Mouse (Mus musculus): ENCODE results near the gene Tanc2. TPM values are rescaled to one million over a fixed set of nuclear protein-coding genes. Genes with fewer than 3 reads are reported as not detected.

Tanc2 gene
- total and polyA plus RNA-seq, 3 experiments, result 0.04 to 0.18 TPM; not detected in 1

- H3K4me1 ChIP-seq (ENCODE audit: control insufficient read depth in 1 of 2, insufficient read depth in 2 of 2, low read length in 2 of 2), result peaks cover 2 to 12% of the 10 kb centered on the region in 2 experiments; a peak in 3 of 4 replicates
- TF ChIP-seq SIN3A (IDR thresholded peaks at IDR 0.05; ENCODE audit: low read length), result no peak
- TF ChIP-seq MYB (IDR thresholded peaks at IDR 0.05; ENCODE audit: low read depth, low read length), result no peak
- TF ChIP-seq ELF1 (IDR thresholded peaks at IDR 0.05; ENCODE audit: low read depth, low read length), result no peak
- TF ChIP-seq CTCF (IDR thresholded peaks at IDR 0.05 in 2 of 3, conservative IDR thresholded peaks at IDR 0.05 in 1 of 3; ENCODE audit: control insufficient read depth in 1 of 3, insufficient read depth in 1 of 3, low read depth in 2 of 3, low read length in 3 of 3, poor library complexity in 1 of 3, severe bottlenecking in 1 of 3), result no peak
- TF ChIP-seq ZNF384 (IDR thresholded peaks at IDR 0.05; ENCODE audit: low read depth, low read length), result no peak
- no peak for TF ChIP-seq NELFE (IDR thresholded peaks at IDR 0.05; ENCODE audit: low read depth, low read length)
- TF ChIP-seq HCFC1 (IDR thresholded peaks at IDR 0.05; ENCODE audit: low read depth, low read length), result no peak
- TF ChIP-seq E2F4 (IDR thresholded peaks at IDR 0.05; ENCODE audit: borderline replicate concordance, low read depth, low read length), result no peak
- no peak for TF ChIP-seq RAD21 (IDR thresholded peaks at IDR 0.05; ENCODE audit: low read depth, low read length)
- no peak for TF ChIP-seq EP300 (IDR thresholded peaks at IDR 0.05; ENCODE audit: low read depth in 1 of 2, low read length in 2 of 2)
- TF ChIP-seq POLR2A (IDR thresholded peaks at IDR 0.05; ENCODE audit: control insufficient read depth in 1 of 2, insufficient read depth in 1 of 2, low read depth in 1 of 2, low read length in 2 of 2, poor library complexity in 1 of 2), result no peak
- no peak for TF ChIP-seq JUND (IDR thresholded peaks at IDR 0.05; ENCODE audit: low read depth, low read length)
- TF ChIP-seq CHD2 (IDR thresholded peaks at IDR 0.05; ENCODE audit: low read length), result no peak
- no peak for TF ChIP-seq POLR2AphosphoS5 (IDR thresholded peaks at IDR 0.05; ENCODE audit: borderline replicate concordance, low read depth, low read length)
- no peak overlapping the region for H3K4me3 ChIP-seq (ENCODE audit: control insufficient read depth in 1 of 2, insufficient read depth in 1 of 2, low read depth in 2 of 2, low read length in 2 of 2)
- H3K27ac ChIP-seq (ENCODE audit: control insufficient read depth, low read depth, low read length), result no peak overlapping the region
- no peaks in the 10 kb centered on the region for H3K9me3 ChIP-seq (replicated peaks; ENCODE audit: insufficient read depth, low read length)
- H3K9ac ChIP-seq (ENCODE audit: control insufficient read depth, low read depth, low read length, poor library complexity, severe bottlenecking), result no peak overlapping the region
- H3K36me3 ChIP-seq (ENCODE audit: control insufficient read depth in 1 of 2, insufficient read depth in 2 of 2, low read length in 2 of 2), result 0 out of 4 replicates have a peak, but pooled peaks cover 0 to 2% of the 10 kb centered on the region in 2 experiments
- DNase-seq (ENCODE audit: low read depth, low spot score), result no peak
- no peaks in the 10 kb centered on the region for H3K79me2 ChIP-seq (ENCODE audit: control insufficient read depth, insufficient read depth, low read length, poor library complexity)
- H3K27me3 ChIP-seq (ENCODE audit: control insufficient read depth in 1 of 2, insufficient read depth in 2 of 2, low read length in 2 of 2), result peaks cover under 1 to 2% of the 10 kb centered on the region in 2 experiments; a peak in 1 of 4 replicates
Measured at GRCm38 (mm10) chr11:105958566-105958965, 368.8 kb downstream of the Tanc2 start.

GRCm38 (mm10) chr11:105959355-105959754 is 369.6 kb downstream of the Tanc2 start:
- Histone ChIP-seq H3K4me3 (ENCODE audit: control insufficient read depth in 1 of 2, insufficient read depth in 1 of 2, low read depth in 2 of 2, low read length in 2 of 2) (no peak overlapping the region), H3K27ac (ENCODE audit: control insufficient read depth, low read depth, low read length) (no peak overlapping the region), H3K36me3 (ENCODE audit: control insufficient read depth in 1 of 2, insufficient read depth in 2 of 2, low read length in 2 of 2) (0 out of 4 replicates have a peak, but pooled peaks cover 0 to 2% of the 10 kb centered on the region in 2 experiments), H3K79me2 (ENCODE audit: control insufficient read depth, insufficient read depth, low read length, poor library complexity) (no peaks in the 10 kb centered on the region), H3K27me3 (ENCODE audit: control insufficient read depth in 1 of 2, insufficient read depth in 2 of 2, low read length in 2 of 2) (peaks cover 0 to 2% of the 10 kb centered on the region in 2 experiments; a peak in 1 of 4 replicates), H3K9me3 (replicated peaks; ENCODE audit: insufficient read depth, low read length) (no peaks in the 10 kb centered on the region), H3K4me1 (ENCODE audit: control insufficient read depth in 1 of 2, insufficient read depth in 2 of 2, low read length in 2 of 2) (peaks cover 2 to 12% of the 10 kb centered on the region in 2 experiments; a peak in 3 of 4 replicates), H3K9ac (ENCODE audit: control insufficient read depth, low read depth, low read length, poor library complexity, severe bottlenecking) (no peak overlapping the region)
- peak; percentile 18; the same call in 1 of the 2 replicates for TF ChIP-seq ETS1 (IDR thresholded peaks at IDR 0.05; ENCODE audit: low read depth, low read length)
- TF ChIP-seq USF1 (IDR thresholded peaks at IDR 0.05; ENCODE audit: low read depth, low read length), result peak; percentile 29; the same call in 1 of the 2 replicates
- no peak for TF ChIP-seq KAT2A (conservative IDR thresholded peaks at IDR 0.05; ENCODE audit: low read depth, low read length)
- TF ChIP-seq EP300 (IDR thresholded peaks at IDR 0.05; ENCODE audit: low read depth in 1 of 2, low read length in 2 of 2), result peak in 1 of 2 experiments; percentile 49; a peak in 1 of 4 replicates
- 0 out of 2 replicates have a peak, but pooled peaks have one; percentile 24 for TF ChIP-seq ELF1 (IDR thresholded peaks at IDR 0.05; ENCODE audit: low read depth, low read length)
- TF ChIP-seq TAL1 (IDR thresholded peaks at IDR 0.05; ENCODE audit: low read length), result peak; percentile 30; the same call in 1 of the 2 replicates
- TF ChIP-seq NELFE (IDR thresholded peaks at IDR 0.05; ENCODE audit: low read depth, low read length), result no peak
- TF ChIP-seq GATA1 (IDR thresholded peaks at IDR 0.05; ENCODE audit: low read depth, low read length), result 0 out of 2 replicates have a peak, but pooled peaks have one; percentile 26
- TF ChIP-seq MAX (IDR thresholded peaks at IDR 0.05; ENCODE audit: low read length), result 0 out of 2 replicates have a peak, but pooled peaks have one; percentile 26
- peak; percentile 31 for DNase-seq (ENCODE audit: low read depth, low spot score)

Measured in MEL (cell line).